Mouse (Mus musculus) brain, embryonic 14.5 days (tissue): ENCODE results near the gene Zfhx3. TPM values are rescaled to one million over a fixed set of nuclear protein-coding genes. Genes with fewer than 3 reads are reported as not detected.

Experiments used
- DNase-seq: peaks from one replicate; pipeline ENCODE4 v3.0.0-alpha.2; 2011; ENCODE audit warnings: low read depth
- CTCF ChIP-seq: fragments of 200-500 bp; IDR thresholded peaks from 2 replicates; pipeline ENCODE4 v1.5.1; 2012; ENCODE audit warnings: inconsistent platforms, mild to moderate bottlenecking, moderate library complexity, borderline replicate concordance; ENCODE audit not compliant: insufficient read depth, insufficient read length; ENCODE audit errors: extremely low read depth
- POLR2A ChIP-seq: fragments of 200-500 bp; IDR thresholded peaks from 2 replicates; pipeline ENCODE4 v1.6.1; 2012; ENCODE audit warnings: mild to moderate bottlenecking, inconsistent platforms, borderline replicate concordance; ENCODE audit not compliant: poor library complexity, insufficient read depth, insufficient read length, severe bottlenecking; ENCODE audit errors: extremely low read depth
- polyA plus RNA-seq: library from polyadenylated mRNA; depleted of rRNA; stranded (reverse); fragments of >200 nt; gene quantifications from 2 replicates; pipeline ENCODE4 v1.2.3, GENCODE M21; 2012

The Zfhx3 gene
- polyA plus RNA-seq, 1 experiment = 31.3 TPM

DNA sequence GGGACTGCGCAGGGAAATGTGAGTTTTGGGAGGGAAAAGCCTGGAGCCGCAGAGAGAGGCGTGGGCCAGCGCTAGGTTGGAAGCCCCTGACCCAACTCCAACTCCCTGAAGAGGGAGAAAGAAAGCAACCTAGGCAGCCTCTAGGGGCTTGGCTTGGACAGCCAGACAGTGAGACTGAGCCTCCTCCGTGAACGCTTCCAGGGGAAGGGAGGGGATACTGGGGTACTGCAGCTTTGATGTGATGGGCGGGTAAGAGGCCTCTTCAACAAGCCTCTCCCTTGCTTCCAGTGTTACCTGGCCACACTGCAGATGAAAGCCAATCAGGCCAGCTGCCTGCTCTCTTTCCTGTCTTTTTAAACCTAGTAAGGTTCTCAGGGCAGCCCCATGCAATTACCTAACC lies 635.1 kb downstream of the Zfhx3 start:
- TF ChIP-seq POLR2A = no peak
- peak; percentile 31 for DNase-seq

DNA sequence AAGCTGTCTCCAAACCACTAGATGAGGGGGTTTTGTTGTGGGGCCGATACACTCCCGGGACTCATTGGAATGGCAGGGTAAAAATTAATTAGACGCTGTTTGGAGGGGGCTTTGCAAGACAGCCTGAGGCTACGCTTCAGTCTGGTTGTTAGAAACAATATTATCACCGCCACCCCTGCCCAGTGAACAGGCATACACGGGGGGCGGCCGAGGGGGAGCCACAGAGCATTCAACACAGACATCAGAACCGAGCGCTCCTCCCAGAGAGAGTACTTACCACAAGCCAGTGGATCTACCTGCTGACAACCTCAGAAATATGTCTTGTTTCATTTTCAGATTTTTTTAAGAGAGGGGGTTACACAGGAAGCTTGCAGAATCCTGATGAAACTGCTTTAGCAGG lies 635.9 kb downstream of the Zfhx3 start:
- TF ChIP-seq CTCF (no peak), POLR2A (no peak)
- peak; percentile 72 for DNase-seq

DNA sequence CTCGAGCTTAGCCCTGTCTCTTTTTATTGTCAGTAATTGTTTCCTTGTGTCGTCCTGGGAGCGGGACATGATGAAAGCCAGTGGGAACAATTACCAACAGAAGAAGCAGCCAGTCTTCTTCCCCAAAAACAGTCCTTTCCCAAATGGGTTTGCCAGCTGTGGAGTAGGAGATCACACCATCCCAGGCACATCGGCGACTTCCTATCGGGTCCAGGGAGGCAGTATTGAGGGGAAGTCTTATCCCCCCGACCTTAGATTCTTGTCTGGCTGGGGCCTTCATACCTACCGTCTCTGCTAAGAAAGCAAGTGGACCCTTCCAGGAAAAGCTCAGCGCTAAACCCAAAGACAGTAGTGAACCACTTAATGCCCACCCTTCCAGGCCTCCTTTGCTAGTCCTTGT lies 637.4 kb downstream of the Zfhx3 start:
- TF ChIP-seq CTCF = no peak
- no peak for TF ChIP-seq POLR2A
- DNase-seq = no peak

DNA sequence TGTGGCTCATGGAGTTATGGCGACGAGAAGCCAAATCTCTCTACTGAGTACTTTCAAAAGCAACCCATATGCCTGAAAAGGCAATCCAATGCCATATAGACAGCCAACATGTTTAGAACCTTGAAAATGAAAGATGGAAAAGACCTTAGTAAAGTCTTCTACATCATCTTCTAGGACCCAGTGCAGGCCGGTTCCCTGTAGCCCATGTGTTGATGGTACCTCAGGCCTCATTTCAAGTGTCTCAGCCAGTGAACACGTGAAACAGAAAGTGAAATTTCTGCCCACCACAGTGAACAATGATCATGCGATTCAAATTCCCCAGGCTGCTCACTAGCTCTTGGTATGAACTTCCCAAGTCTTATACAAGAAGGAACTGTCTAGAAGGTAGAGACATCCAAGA lies 637.9 kb downstream of the Zfhx3 start:
- DNase-seq = no peak
- no peak for TF ChIP-seq POLR2A
- TF ChIP-seq CTCF = no peak

DNA sequence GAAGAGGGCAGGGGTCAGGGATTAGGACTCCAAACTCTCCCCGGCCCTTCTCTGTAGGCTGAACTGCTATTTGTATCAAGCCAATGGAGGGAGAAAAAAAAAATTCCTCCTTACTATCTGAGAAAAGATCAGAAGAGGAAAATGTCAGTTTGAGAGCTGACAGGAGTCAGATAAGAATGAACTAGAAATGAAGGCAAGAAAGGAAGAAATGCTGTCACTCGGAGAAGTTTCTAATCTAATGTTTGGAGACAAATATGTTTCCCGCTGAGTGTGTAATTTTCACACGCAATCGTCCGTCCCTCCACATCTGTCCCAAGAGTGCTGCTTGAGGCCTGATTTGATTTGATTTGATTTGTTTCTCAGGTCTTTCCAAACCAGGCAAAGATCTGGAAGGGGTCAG lies 639.1 kb downstream of the Zfhx3 start:
- TF ChIP-seq POLR2A = no peak
- TF ChIP-seq CTCF = no peak
- DNase-seq = no peak

DNA sequence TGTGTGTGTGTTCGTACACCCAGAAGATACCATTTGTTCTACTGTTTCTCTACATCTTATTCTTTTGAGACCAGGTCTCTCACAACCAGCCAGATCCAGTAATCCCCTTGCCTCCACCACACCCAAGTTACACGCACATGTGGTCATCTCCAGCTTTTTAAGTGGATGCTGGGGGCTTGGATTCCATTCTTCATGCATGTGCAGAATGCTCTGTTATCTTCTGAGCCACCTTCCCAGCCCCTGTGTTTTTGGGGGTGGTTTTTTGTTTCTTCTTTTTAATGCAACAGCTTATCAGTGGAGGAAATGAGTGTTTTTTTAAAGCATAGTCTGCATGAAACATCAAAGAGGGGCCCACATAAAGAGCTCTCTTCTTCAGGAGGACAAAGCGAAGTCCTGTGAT lies 639.8 kb downstream of the Zfhx3 start:
- DNase-seq = no peak
- no peak for TF ChIP-seq POLR2A
- TF ChIP-seq CTCF = no peak

DNA sequence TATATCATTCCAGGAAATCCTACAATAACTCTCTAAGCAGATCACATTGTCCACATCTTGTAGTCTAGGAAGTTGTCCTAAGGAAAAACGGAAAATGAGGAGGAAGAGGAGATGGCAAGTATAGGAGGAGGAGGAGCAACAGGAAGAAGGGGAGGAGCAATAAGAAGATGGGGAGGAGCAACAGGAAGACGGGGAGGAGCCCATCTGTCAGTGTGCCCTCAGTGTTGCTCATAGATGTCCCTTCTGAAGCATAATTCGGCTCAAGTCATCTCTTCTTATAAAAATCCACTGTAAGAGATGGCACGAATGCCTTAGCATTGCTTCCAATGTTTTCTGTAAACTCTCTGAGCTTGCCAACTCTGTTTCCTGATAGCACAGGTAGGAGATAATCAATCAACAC lies 640.8 kb downstream of the Zfhx3 start:
- TF ChIP-seq POLR2A = no peak
- TF ChIP-seq CTCF = no peak
- DNase-seq = no peak

DNA sequence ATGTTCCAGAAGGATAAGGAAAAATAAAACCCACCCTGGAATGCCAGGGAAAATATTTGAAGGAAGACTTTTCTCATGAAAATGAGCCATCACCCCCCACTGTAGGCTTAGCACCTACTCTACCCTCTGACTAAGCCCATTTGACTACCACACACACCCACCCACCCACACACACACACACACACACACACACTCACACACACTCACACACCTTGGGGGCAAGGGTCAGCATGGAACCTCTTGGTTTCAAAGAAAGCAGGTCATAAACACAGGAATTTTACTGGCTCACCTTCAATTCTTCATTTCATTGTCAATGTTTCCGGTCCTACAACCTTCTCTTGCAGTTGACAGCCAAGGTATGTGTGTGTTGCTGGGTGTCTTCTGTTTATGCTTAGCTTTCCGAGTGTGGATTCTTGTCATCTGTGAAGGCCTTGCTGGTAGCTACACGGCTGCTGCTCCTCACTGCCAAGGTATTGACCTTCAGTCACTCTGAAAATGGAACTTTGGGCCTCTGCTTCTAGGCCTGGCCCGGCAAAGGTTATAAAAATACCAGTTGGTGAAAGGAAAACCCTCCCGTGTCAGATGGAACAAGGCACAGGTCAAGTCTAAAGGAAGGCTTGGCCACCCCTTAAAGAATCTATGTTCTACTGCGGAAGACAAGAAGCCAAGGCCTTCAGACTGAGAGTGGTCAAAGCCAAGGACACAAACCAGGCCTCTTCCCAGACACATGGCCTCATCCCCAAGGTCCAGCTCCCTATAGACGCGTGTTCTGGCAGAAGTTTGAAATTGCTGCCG lies 641.6 kb downstream of the Zfhx3 start:
- TF ChIP-seq POLR2A (no peak), CTCF (no peak)
- no peak for DNase-seq

DNA sequence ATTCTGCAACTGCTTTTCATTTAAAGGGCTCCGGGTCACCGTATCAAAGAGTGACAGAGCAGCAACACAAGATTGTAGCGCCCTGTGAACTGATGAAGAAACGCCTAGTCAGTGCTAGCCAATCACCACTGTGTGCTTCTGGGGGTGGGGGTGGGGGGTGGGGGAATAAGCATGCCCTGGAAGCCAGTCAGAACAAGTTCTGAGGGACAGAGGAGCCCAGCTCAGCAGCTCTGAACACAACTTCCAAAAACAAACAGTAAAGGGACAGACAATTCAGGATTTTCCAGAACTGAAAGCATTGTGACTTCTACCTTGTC lies 642.2 kb downstream of the Zfhx3 start:
- TF ChIP-seq CTCF (no peak), POLR2A (no peak)
- DNase-seq = no peak

DNA sequence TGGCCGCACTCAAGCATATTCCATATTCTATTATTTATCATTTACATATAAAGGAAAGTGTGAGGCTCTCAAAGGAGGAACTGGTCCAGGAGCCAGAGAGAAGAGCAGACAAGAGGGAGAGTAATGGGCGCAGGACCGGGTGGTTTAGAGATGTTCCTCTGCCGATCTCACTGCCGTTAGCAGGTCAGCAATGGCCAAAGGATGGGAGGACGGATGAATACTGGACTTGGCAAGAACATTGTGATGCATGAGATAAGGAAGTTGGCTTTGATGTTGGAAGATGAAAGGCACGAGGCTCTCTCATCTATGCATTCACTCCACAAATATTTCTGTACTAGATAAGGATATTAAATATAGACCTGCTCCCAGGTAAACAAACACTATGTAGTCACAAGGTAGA lies 648.6 kb downstream of the Zfhx3 start:
- DNase-seq = no peak
- TF ChIP-seq POLR2A (no peak), CTCF (no peak)

DNA sequence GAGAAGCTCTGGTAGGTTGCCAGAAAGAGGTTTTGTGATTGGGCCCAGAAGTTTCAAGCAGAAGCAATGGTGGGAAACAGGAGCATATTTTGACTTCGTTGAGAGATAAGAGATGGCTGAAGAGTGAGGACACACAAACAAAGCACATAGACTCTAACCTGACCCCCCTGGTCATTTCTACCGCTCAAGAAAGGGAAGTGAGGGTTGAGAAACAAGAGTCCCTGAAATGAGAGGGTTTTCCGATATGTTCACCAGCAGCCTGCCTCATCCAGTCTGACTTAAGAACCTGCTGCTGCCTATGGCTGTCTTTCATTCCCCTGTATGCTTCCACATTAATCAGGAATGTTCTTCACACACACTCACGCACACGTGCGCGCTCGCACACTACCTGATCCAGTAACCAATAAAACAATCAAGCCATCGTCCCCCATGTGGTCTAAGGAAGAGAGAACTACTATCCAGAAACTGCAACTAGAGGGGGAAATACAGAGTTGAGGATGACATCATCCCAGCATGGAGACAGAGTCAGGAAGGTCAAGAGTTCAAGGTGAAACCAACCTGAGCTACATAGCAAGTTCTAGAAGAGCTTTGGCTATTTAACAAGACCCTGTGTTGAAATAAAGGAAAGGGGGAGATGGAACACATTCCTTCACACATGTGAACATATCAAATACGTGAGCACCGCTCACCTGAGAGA lies 649.7 kb downstream of the Zfhx3 start:
- TF ChIP-seq CTCF (no peak), POLR2A (no peak)
- no peak for DNase-seq

DNA sequence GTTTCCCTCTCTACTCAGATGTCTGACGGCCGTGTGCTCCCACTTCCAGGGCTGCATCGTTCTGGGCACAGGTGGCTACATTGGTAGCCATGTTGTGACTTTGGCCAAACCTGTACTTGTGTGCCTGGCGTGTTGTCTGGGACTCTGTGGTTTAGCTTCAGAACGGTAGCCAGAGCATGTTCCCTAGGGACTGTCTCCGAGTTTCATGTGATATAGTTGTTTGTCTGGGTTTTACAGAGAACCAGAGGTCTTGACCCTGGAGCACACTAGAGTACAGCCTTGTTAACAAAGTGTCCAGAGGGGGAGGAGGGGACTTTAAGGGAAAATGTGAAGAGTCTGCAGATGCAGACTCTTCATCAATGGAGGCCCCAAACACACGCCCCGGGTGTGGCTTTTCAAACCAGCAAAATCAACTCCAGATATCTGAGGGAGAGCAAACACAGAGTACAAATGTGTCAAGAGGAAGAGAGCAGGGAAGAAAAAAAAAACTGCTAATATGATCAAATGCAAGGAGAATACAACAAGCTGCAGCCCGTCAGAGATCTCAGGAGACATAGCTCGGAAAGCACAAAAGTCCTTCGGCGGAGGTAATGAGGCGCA lies 650.6 kb downstream of the Zfhx3 start:
- no peak for TF ChIP-seq POLR2A
- no peak for TF ChIP-seq CTCF
- DNase-seq = no peak

DNA sequence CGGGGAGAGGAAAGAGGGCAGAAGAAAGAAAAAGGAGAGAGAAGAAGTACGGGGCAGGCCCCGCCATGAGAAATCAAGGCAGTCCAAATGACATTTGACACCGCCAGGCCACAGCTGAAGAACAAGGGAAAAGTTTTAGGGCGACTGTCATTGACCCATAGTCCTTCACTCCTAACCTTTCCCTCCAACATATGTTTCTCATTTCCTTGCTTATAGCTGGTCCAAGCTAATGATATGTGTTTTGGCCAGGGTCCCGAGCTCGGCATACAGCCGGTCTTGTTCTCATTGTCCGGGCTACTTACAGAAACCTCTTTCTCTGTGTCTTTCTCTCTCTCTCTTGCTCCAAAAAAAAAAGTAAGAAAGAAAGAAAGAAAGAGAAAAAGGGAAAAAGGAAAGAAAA lies 651.4 kb downstream of the Zfhx3 start:
- no peak for TF ChIP-seq CTCF
- TF ChIP-seq POLR2A = no peak
- DNase-seq = peak; percentile 78
